Mouse (Mus musculus) kidney, adult 18-20 months (tissue): Measurements from ENCODE around the gene Lrrc17.

Experiments used
- DNase-seq: peaks from one replicate; pipeline ENCODE4 v3.0.0; 2021

Gene Lrrc17

GRCm38 (mm10) chr5:21544821-21545220, 1.5 kb downstream of the Lrrc17 start:
- no peak for DNase-seq

GRCm38 (mm10) chr5:21545227-21545626, 1.9 kb downstream of the Lrrc17 start:
- no peak for DNase-seq

GRCm38 (mm10) chr5:21545786-21546185, 2.4 kb downstream of the Lrrc17 start:
- DNase-seq, result no peak

DNA sequence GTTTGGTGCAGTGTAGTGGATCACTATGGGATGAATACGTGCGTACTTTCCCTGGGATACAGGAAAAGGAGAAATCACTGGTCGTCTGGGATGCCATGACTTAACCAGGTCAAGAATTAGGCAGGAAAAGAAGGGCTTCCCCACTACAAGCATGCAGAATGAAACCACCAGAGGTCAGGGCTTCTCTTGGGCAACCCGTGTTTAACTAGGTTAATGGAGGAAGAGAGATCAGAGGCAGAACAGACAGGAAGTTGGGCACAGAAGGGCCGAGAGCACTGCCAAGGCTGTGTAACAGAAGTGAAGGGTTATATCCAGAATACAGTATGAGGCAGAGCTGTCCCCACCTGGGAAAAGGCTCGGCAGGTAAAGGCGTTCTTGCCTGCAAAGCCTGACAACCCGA, 3.6 kb downstream of the Lrrc17 start:
- no peak for DNase-seq

- DNase-seq, result no peak
Measured at GRCm38 (mm10) chr5:21553685-21554084, 10.3 kb downstream of the Lrrc17 start.

DNA sequence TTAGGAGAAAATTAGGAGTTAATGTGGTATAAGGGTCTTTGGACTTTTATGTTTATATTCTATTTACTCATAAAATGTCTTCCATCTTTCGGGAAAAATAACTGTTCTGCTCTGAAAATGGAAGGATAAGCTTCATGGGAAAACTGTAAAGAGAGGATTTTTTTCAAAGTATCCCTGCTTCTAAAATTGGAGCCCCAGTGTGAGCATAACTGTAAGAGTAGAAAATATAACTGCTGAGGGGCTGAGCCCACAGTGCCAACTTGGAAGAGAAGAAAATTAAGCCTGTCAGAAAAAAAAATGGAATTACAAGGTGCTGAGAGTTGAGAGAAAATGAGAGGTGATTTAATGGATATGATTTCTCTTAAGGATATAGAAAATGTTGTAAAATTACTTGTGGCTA, 11.4 kb downstream of the Lrrc17 start:
- no peak for DNase-seq

GRCm38 (mm10) chr5:21556502-21556901, 13.1 kb downstream of the Lrrc17 start:
- DNase-seq, result no peak

- DNase-seq, result no peak
Measured at GRCm38 (mm10) chr5:21563936-21564335, 20.6 kb downstream of the Lrrc17 start.

- DNase-seq, result no peak
Measured at GRCm38 (mm10) chr5:21565392-21566065, 22.2 kb downstream of the Lrrc17 start.

GRCm38 (mm10) chr5:21567784-21568183, 24.4 kb downstream of the Lrrc17 start:
- DNase-seq, result no peak

GRCm38 (mm10) chr5:21572764-21573416, 29.5 kb downstream of the Lrrc17 start:
- no peak for DNase-seq

DNA sequence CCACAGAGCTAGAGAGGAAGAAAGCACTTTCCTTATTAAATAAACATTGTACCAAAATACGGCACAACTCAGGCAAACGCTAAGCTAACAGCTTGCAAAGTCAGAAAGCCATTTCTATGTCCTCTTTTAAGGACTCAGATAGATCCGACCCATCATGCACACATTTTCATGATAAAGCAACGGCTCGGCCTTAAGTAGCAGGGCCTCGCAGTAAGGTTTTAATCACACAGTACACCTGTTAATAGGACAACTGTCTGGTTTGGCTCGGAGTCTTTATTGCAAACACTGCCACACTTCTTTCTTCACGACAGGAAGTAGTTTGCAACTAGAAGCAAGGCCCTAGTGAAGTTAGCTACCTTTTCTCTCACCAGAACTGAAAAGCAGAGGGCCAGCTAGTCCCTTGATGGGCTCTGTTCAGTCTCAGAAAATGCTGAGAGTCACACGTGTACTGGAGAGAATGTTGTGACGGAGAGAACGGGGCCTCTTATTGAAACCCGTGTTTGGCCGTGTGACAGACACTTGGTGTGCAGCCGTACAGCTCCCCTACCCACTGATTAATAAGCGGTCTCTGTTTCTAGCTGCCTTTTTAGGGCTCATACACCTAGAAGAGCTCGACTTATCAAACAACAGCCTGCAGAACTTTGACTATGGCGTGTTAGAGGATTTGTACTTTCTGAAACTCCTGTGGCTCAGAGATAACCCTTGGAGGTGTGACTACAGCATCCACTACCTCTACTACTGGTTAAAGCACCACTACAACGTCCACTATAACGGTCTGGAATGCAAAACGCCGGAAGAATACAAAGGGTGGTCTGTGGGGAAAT, 31.2 kb downstream of the Lrrc17 start:
- no peak for DNase-seq

- DNase-seq, result no peak
Measured at GRCm38 (mm10) chr5:21575210-21575550, 31.8 kb downstream of the Lrrc17 start.

- no peak for DNase-seq
Measured at GRCm38 (mm10) chr5:21578136-21578535, 34.8 kb downstream of the Lrrc17 start.

- DNase-seq, result peak; percentile 43
Measured at GRCm38 (mm10) chr5:21586763-21587162, 43.4 kb downstream of the Lrrc17 start.

GRCm38 (mm10) chr5:21587683-21588082, 44.3 kb downstream of the Lrrc17 start:
- DNase-seq, result no peak

DNA sequence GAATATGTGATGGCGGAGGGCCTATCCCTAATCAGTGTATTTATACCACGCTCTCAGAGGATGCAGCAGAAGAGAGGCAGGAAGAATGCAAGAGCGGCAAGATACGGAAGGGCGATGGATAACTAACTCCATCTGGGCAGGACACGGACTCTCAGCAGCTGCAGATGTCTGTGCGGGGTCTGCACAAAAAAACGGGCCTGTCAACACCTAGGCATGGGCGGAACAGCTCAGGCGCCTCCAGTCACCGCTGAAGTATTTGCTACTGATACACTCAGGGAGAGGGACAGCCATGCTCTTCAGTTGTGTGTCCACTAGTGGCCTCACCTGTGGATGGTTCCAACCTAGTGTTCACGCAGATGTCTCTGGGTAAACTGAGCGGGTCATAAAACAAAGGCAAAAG, 44.9 kb downstream of the Lrrc17 start:
- DNase-seq, result no peak

- no peak for DNase-seq
Measured at GRCm38 (mm10) chr5:21592106-21592505, 48.7 kb downstream of the Lrrc17 start.

DNA sequence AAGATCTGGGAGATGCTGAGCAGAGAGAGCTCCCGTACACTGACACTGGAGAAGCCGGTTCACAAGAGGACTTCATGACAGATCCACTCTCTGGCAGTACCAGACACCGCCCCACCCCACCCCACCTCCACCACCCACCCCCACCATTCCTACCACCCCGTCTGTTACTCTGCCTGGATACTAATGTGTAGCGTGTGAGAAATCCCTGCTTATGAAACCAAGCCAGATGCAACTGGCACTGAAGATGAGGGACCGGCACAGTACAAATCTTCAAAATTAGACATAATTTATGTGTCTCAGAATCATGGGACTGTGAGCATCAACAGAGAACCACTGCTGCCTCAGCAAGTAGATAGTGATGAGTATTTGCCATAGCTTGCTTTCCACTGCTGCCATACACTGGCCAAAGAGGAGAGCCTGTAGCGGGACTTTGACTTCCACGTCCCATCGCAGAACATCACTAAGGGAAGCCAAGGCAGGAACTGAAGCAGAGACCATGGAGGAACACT, 49.9 kb downstream of the Lrrc17 start:
- DNase-seq, result no peak

DNA sequence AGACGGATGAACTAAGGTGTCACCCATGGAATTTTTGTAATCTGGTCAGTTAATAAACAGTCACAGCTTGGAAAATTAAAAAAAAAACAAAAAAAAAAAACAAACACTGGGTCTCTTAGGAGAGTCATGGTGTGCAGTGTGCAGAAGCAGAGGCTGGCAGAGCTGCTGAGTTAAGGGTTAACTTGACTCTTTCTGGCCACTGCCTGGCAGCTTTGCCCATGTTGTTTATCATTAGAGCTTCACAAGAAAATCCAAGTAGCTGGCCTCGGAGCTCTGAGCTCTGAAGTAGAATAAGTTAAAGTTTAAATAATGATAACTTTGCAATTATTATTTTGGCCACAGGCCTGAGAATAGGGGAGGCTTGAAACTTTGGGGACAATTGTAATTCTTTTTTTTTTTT, 56.2 kb downstream of the Lrrc17 start:
- DNase-seq, result peak; percentile 8

DNA sequence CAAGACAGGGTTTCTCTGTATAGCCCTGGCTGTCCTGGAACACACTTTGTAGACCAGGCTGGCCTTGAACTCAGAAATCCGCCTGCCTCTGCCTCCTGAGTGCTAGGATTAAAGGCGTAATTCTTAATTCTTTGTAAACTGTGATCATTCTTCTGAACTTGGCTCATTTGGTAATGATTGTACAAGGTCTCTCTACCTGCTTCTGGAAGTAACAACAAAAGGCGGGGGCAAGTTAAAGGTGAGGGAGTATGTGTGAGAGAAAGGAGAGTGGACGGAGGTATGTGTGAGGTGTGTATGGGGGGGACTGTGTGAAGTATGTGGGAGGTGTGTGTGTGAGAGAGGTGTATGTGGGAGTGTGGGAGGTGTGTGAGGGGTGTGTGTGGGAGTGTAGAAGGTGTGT, 56.6 kb downstream of the Lrrc17 start:
- no peak for DNase-seq

DNA sequence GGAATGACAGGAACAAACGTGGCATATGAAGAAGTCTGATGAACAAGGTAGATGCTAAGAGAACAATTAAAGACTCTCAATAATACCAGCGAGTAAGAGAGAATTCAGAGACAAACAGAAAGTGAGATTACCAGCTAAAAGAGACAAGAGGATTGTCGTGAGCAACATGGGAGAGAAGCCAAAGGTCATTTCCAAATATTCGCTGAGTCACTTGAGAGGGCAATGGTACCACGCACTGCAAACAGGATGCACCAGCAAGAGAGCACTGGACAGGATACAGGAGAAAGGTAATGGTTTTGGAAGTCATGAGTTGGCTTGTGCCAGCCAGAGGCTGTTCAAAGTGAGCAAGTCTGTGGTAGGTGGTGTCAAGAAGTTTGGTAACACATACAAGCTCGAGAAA, 62.6 kb downstream of the Lrrc17 start:
- DNase-seq, result no peak
